Mouse (Mus musculus) ES-Bruce4 (cell line): ENCODE measurements around the gene Adap2.

ENCODE experiments used
- CTCF ChIP-seq: IDR thresholded peaks from one replicate; pipeline ENCODE4 v1.8.1; 2011; ENCODE audit warnings: low read depth, low read length
- POLR2A ChIP-seq: IDR thresholded peaks from one replicate; pipeline ENCODE4 v1.8.1; 2011; ENCODE audit warnings: low read length; ENCODE audit not compliant: insufficient read depth

DNA sequence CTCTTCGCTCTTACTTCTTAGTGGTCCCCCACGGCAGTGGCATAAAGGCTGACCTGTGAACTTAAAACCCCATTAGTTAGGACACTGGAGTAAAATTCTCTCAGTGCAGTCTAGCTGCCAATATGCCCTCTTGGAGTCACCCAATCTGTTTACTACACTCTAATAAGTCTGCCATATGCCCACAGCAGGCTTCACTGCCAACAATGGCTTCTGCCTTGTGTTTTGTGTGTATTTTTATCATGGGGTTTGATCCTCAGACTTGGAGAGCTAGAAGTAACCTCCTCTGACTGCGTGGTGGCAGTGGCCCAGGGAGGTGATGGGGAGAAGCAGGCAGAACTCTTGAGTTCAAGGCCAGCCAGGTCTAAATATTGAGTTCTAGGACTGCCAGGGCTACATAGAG lies 50.1 kb downstream of the Adap2 start:
- TF ChIP-seq CTCF, result no peak
- TF ChIP-seq POLR2A, result no peak
